Mouse (Mus musculus) CH12.LX (cell line): ENCODE data around the gene Bcar1.

Source experiments
- CTCF ChIP-seq, 2 experiments: IDR thresholded peaks in 1 of 2; conservative IDR thresholded peaks in 1 of 2; 2 replicates each; pipeline ENCODE4 v1.5.1; 2011 to 2012; ENCODE audit warnings: low read depth in 2 of 2, low read length in 2 of 2, improper control_type of control experiment in 1 of 2, inconsistent platforms in 1 of 2, mild to moderate bottlenecking in 1 of 2, moderate library complexity in 1 of 2
- E2F4 ChIP-seq: IDR thresholded peaks from 2 replicates; pipeline ENCODE4 v1.6.1; 2011; ENCODE audit warnings: low read depth, low read length, improper control_type of control experiment; ENCODE audit not compliant: insufficient replicate concordance
- EP300 ChIP-seq: IDR thresholded peaks from 2 replicates; pipeline ENCODE4 v1.6.1; 2011; ENCODE audit warnings: low read length, improper control_type of control experiment
- IRF4 ChIP-seq: IDR thresholded peaks from 2 replicates; pipeline ENCODE4 v1.6.1; 2014; ENCODE audit warnings: low read depth, mild to moderate bottlenecking, inconsistent platforms, low read length, improper control_type of control experiment
- MAZ ChIP-seq: IDR thresholded peaks from 2 replicates; pipeline ENCODE4 v1.6.1; 2012; ENCODE audit warnings: low read depth, mild to moderate bottlenecking, inconsistent platforms, low read length, improper control_type of control experiment, moderate library complexity
- MXI1 ChIP-seq: IDR thresholded peaks from 2 replicates; pipeline ENCODE4 v1.6.1; 2011; ENCODE audit warnings: mild to moderate bottlenecking, low read depth, low read length, improper control_type of control experiment
- MYC ChIP-seq: IDR thresholded peaks from 2 replicates; pipeline ENCODE4 v1.6.1; 2011; ENCODE audit warnings: low read depth, mild to moderate bottlenecking, improper control_type of control experiment, low read length
- NELFE ChIP-seq: IDR thresholded peaks from 2 replicates; pipeline ENCODE4 v1.6.1; 2011; ENCODE audit warnings: low read depth, low read length, improper control_type of control experiment
- POLR2AphosphoS2 ChIP-seq: IDR thresholded peaks from 2 replicates; pipeline ENCODE4 v1.6.1; 2011; ENCODE audit warnings: low read depth, low read length, improper control_type of control experiment

DNA sequence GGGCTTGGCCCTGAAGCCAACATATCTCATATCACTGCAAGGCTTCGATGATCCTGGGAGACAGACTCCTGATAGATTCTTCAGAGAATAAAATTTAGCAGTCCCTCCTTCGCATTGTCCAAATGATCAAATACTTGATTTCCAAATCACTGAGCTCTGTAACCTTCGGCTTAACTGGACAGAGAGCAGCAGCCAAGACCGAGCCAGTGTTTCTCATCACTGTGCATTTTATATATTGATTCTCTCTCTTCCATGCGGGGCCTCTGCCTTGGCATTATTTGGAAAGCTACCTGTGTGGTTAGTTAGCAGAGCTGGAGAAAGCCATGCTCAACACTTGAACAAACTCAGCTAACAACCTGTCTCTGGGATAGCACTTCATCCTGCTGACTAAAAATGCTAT is 29.9 kb upstream of the Bcar1 start:
- TF ChIP-seq CTCF (conservative IDR thresholded peaks at IDR 0.05 in 1 of 2, IDR thresholded peaks at IDR 0.05 in 1 of 2; ENCODE audit: low read depth in 2 of 2, low read length in 2 of 2) (no peak), MYC (no peak), IRF4 (no peak), E2F4 (no peak), NELFE (no peak), MXI1 (no peak), MAZ (no peak), POLR2AphosphoS2 (no peak), EP300 (no peak)
